Mouse (Mus musculus): Measurements from ENCODE around the gene Gpi1.

DNA sequence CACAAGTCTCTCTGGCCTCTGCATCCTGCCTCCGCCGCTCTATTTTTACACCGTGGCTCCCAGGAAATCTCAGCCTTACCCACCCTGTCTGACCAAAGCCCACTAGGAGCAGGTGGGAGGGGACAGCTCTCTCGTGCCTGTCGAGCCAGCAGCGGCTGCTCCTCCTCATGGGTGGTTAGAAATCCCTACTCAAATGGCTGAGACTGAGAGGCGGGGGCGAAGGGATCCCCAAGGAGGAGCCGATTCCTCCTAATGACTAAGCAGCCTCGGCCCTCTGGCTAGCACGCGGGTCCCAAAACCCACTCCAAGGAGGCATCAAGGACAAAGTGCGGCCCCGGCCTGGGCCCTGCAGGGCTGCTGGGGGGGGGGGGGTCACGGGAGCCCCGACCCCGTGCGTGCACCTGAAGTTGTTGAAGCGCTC, 435 bp downstream of the Gpi1 start:
- TF ChIP-seq EP300 (IDR thresholded peaks at IDR 0.05; ENCODE audit: low read depth in 1 of 2, low read length in 2 of 2) (no peak), CTCF (IDR thresholded peaks at IDR 0.05 in 2 of 3, conservative IDR thresholded peaks at IDR 0.05 in 1 of 3; ENCODE audit: control insufficient read depth in 1 of 3, insufficient read depth in 1 of 3, low read depth in 2 of 3, low read length in 3 of 3, poor library complexity in 1 of 3, severe bottlenecking in 1 of 3) (no peak), ELF1 (IDR thresholded peaks at IDR 0.05; ENCODE audit: low read depth, low read length) (no peak), POLR2A (IDR thresholded peaks at IDR 0.05; ENCODE audit: control insufficient read depth in 1 of 2, insufficient read depth in 1 of 2, low read depth in 1 of 2, low read length in 2 of 2, poor library complexity in 1 of 2) (no peak), GATA1 (IDR thresholded peaks at IDR 0.05; ENCODE audit: low read depth, low read length) (no peak)

Data from MEL (cell line).